Mouse (Mus musculus) spleen, adult 2 months (tissue): ENCODE measurements around the gene Tex13c3.

Experiments
- CTCF ChIP-seq: fragments of 200-500 bp; IDR thresholded peaks from 2 replicates; pipeline ENCODE4 v1.5.1; 2011; ENCODE audit warnings: mild to moderate bottlenecking, inconsistent platforms; ENCODE audit not compliant: insufficient read depth, insufficient read length, insufficient replicate concordance; ENCODE audit errors: extremely low read depth
- POLR2A ChIP-seq: fragments of 200-500 bp; IDR thresholded peaks from 2 replicates; pipeline ENCODE4 v1.6.1; 2011; ENCODE audit warnings: low read depth, low read length, inconsistent platforms

DNA sequence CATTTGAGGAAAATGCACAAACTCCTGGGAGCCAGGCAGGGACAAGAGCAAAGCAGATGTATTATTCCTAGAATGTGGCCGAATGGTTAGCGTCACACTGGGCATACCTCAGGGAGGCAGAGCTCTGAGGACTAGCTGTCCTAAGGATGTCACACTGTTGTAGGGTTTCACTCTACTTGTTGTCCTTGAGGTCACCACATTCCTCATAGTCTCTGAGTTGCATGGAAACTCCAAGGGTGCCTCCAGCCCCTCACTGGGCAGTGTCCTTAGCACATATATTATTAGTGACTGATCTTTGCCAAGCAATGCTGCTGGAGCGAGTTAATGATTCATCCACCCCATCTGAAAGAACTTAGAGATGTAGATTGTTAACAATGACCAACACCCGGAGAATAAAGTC, 8.6 kb upstream of the Tex13c3 start:
- no peak for TF ChIP-seq POLR2A
- no peak for TF ChIP-seq CTCF
